Mouse (Mus musculus): ENCODE measurements at regions not wholly inside any gene's neighbourhood (a gene's known extent, or its start where the extent isn't known, plus 50 kb on each side); places are given as distances from the start of the nearest gene placed in this dataset.

- 7% methylated on average over 4 of the region's 4 CpGs for WGBS
- no peak overlapping the region for H3K4me3 ChIP-seq (replicated peaks; ENCODE audit: control insufficient read depth, low read depth, low read length)
- H3K27ac ChIP-seq (ENCODE audit: control insufficient read depth, insufficient read depth, low read depth, low read length, poor library complexity), result no peak overlapping the region; the same call in 1 of the 2 replicates
- TF ChIP-seq POLR2A (IDR thresholded peaks at IDR 0.05; ENCODE audit: borderline replicate concordance, control insufficient read depth, low read depth, low read length) (no peak), CTCF (IDR thresholded peaks at IDR 0.05; ENCODE audit: control insufficient read depth, insufficient read depth, low read length) (no peak)
- peaks cover 8% of the 10 kb centered on the region for H3K4me1 ChIP-seq (ENCODE audit: control insufficient read depth, insufficient read depth, low read length)
Observed at GRCm38 (mm10) chr1:184562926-184563325, 169.5 kb downstream of the Hlx start.

GRCm38 (mm10) chr1:184562239-184562638 is 170.2 kb downstream of the Hlx start:
- H3K4me1 ChIP-seq (ENCODE audit: control insufficient read depth, insufficient read depth, low read length), result peaks cover 8% of the 10 kb centered on the region
- no peak overlapping the region for H3K4me3 ChIP-seq (replicated peaks; ENCODE audit: control insufficient read depth, low read depth, low read length)
- no peak for TF ChIP-seq POLR2A (IDR thresholded peaks at IDR 0.05; ENCODE audit: borderline replicate concordance, control insufficient read depth, low read depth, low read length)
- TF ChIP-seq CTCF (IDR thresholded peaks at IDR 0.05; ENCODE audit: control insufficient read depth, insufficient read depth, low read length), result no peak
- 37% methylated on average over 5 of the region's 5 CpGs for WGBS
- H3K27ac ChIP-seq (ENCODE audit: control insufficient read depth, insufficient read depth, low read depth, low read length, poor library complexity), result no peak overlapping the region; the same call in 1 of the 2 replicates

DNA sequence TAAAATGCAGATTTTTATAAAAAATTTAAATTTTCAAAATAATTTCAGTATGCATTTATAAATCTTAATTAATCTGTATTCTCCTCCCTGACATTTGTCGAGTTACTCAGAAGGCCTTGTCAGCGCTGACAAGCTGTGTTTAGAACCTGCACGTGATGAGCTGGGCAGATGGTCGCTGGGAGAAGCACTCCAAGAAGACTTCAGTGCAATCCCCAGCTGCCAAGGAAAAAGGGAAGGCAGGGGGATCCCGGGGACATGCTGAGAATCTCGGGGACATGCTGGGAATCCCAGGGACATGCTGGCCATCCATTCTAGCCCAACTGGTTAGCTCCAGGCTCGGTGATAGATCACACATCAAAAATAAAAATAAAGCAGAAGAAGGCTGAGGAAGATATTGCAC is 172.9 kb downstream of the Hlx start:
- H3K27ac ChIP-seq (ENCODE audit: control insufficient read depth, insufficient read depth, low read depth, low read length, poor library complexity), result no peak overlapping the region
- no peak overlapping the region for H3K4me3 ChIP-seq (replicated peaks; ENCODE audit: control insufficient read depth, low read depth, low read length)
- TF ChIP-seq CTCF (IDR thresholded peaks at IDR 0.05; ENCODE audit: control insufficient read depth, insufficient read depth, low read length) (no peak), POLR2A (IDR thresholded peaks at IDR 0.05; ENCODE audit: borderline replicate concordance, control insufficient read depth, low read depth, low read length) (no peak)
- WGBS, result 79% methylated on average over 7 of the region's 7 CpGs
- H3K4me1 ChIP-seq (ENCODE audit: control insufficient read depth, insufficient read depth, low read length), result peaks cover 8% of the 10 kb centered on the region

- Histone ChIP-seq H3K27ac (ENCODE audit: control insufficient read depth, insufficient read depth, low read depth, low read length, poor library complexity) (no peak overlapping the region), H3K4me3 (replicated peaks; ENCODE audit: control insufficient read depth, low read depth, low read length) (no peak overlapping the region), H3K4me1 (ENCODE audit: control insufficient read depth, insufficient read depth, low read length) (peaks cover 1% of the 10 kb centered on the region; the same call in 1 of the 2 replicates)
- TF ChIP-seq CTCF (IDR thresholded peaks at IDR 0.05; ENCODE audit: control insufficient read depth, insufficient read depth, low read length), result no peak
Observed at GRCm38 (mm10) chr1:184553791-184554190, 178.6 kb downstream of the Hlx start.

- 73% methylated on average over 2 of the region's 2 CpGs for WGBS
- Histone ChIP-seq H3K27ac (ENCODE audit: control insufficient read depth, insufficient read depth, low read depth, low read length, poor library complexity) (no peak overlapping the region), H3K4me1 (ENCODE audit: control insufficient read depth, insufficient read depth, low read length) (no peaks in the 10 kb centered on the region), H3K4me3 (replicated peaks; ENCODE audit: control insufficient read depth, low read depth, low read length) (no peak overlapping the region)
- TF ChIP-seq CTCF (IDR thresholded peaks at IDR 0.05; ENCODE audit: control insufficient read depth, insufficient read depth, low read length), result no peak
- no peak for TF ChIP-seq POLR2A (IDR thresholded peaks at IDR 0.05; ENCODE audit: borderline replicate concordance, control insufficient read depth, low read depth, low read length)
Observed at GRCm38 (mm10) chr1:184550491-184550890, 181.9 kb downstream of the Hlx start.

DNA sequence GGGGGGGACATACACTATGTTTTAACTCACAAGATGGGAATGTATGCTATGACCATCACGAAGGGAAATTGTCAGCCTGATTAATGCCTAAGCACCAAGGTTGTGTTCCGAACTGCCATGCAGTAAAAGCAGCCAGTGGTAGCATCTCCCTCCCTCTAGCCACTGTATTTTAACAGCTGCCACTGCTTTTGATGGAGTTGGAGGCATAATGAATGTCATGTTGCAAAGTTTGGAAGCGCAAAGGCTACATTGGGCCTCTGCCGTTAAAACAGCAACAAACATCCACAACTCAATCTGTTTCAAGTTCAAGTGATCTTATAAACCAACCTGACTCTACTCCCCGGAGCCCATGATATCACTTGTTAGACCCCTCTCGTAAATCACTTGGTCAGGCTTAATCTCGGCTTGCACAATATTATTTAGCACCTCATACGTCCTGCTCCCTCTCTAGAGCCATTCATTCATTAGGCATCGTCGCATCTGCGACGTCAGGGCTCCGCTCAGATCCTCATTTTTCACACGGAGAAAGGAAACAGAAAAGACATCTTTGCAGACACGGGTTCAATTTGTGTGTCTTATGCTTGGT is 184.7 kb downstream of the Hlx start:
- 81% methylated on average over 15 of the region's 15 CpGs for WGBS
- TF ChIP-seq CTCF (IDR thresholded peaks at IDR 0.05; ENCODE audit: control insufficient read depth, insufficient read depth, low read length) (no peak), POLR2A (IDR thresholded peaks at IDR 0.05; ENCODE audit: borderline replicate concordance, control insufficient read depth, low read depth, low read length) (no peak)
- no peak overlapping the region for H3K27ac ChIP-seq (ENCODE audit: control insufficient read depth, insufficient read depth, low read depth, low read length, poor library complexity)
- H3K4me1 ChIP-seq (ENCODE audit: control insufficient read depth, insufficient read depth, low read length), result no peaks in the 10 kb centered on the region; the same call in 1 of the 2 replicates
- H3K4me3 ChIP-seq (replicated peaks; ENCODE audit: control insufficient read depth, low read depth, low read length), result no peak overlapping the region

GRCm38 (mm10) chr1:184546140-184546661 is 186.2 kb downstream of the Hlx start:
- TF ChIP-seq POLR2A (IDR thresholded peaks at IDR 0.05; ENCODE audit: borderline replicate concordance, control insufficient read depth, low read depth, low read length), result no peak
- no peak for TF ChIP-seq CTCF (IDR thresholded peaks at IDR 0.05; ENCODE audit: control insufficient read depth, insufficient read depth, low read length)
- Histone ChIP-seq H3K4me3 (replicated peaks; ENCODE audit: control insufficient read depth, low read depth, low read length) (no peak overlapping the region), H3K4me1 (ENCODE audit: control insufficient read depth, insufficient read depth, low read length) (no peaks in the 10 kb centered on the region; the same call in 1 of the 2 replicates), H3K27ac (ENCODE audit: control insufficient read depth, insufficient read depth, low read depth, low read length, poor library complexity) (no peak overlapping the region)
- WGBS, result 83% methylated on average over 5 of the region's 5 CpGs

DNA sequence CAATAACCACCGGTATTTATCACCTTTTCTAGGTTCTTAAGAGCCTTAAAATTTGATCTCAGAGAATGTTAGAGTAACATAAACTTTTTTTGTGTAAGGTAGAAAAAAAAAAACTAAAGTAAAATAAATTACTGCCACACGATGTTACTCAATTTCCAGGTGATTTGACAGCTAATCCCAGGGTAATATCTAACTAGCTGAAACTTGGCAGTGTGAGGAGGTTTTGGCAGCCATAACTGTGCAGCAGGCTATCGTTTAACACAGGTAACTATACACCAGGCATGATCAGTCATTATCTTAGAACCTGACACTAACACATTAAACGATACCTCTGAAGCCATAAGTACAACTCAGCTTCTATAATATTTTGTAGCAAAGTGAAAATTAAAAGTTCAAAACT is 187.3 kb downstream of the Hlx start:
- Histone ChIP-seq H3K4me3 (replicated peaks; ENCODE audit: control insufficient read depth, low read depth, low read length) (no peak overlapping the region), H3K4me1 (ENCODE audit: control insufficient read depth, insufficient read depth, low read length) (no peaks in the 10 kb centered on the region; the same call in 1 of the 2 replicates), H3K27ac (ENCODE audit: control insufficient read depth, insufficient read depth, low read depth, low read length, poor library complexity) (no peak overlapping the region)
- WGBS, result 78% methylated on average over 4 of the region's 4 CpGs
- TF ChIP-seq CTCF (IDR thresholded peaks at IDR 0.05; ENCODE audit: control insufficient read depth, insufficient read depth, low read length) (no peak), POLR2A (IDR thresholded peaks at IDR 0.05; ENCODE audit: borderline replicate concordance, control insufficient read depth, low read depth, low read length) (no peak)

Data from bone marrow, adult 2 months (tissue).